Mouse (Mus musculus): ENCODE measurements around the gene Ugt2b5. TPM values are rescaled to one million over a fixed set of nuclear protein-coding genes. Genes with fewer than 3 reads are reported as not detected.

The Ugt2b5 gene
- polyA plus RNA-seq, 1 experiment: 3.0 TPM

DNA sequence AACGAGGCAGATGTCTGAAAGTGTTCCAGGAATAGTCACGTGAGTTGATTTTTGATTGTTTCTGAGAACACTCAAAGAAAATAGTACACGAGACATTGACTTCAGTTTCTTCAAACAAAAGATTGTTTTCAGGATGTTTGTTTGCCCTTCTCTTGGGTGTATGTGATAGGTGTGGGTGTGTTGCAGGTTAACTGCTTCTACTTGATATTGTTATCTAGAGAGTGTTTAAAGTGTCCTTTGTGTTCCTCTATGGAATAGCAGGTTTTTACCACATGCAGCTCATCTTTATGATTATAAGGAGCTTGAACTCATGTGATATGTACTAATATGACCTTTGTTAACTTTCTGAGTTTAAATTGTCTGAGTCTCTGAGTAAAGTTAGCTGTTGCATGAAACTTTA lies 53.8 kb downstream of the Ugt2b5 start:
- Histone ChIP-seq H3K4me3 (replicated peaks; ENCODE audit: control insufficient read depth, low read depth, low read length) (no peak overlapping the region), H3K27ac (ENCODE audit: control insufficient read depth, insufficient read depth, low read depth, low read length, poor library complexity) (no peak overlapping the region), H3K4me1 (ENCODE audit: control insufficient read depth, insufficient read depth, low read length) (no peaks in the 10 kb centered on the region)
- no peak for TF ChIP-seq POLR2A (IDR thresholded peaks at IDR 0.05; ENCODE audit: borderline replicate concordance, control insufficient read depth, low read depth, low read length)
- TF ChIP-seq CTCF (IDR thresholded peaks at IDR 0.05; ENCODE audit: control insufficient read depth, insufficient read depth, low read length): no peak
- 67% methylated on average over 3 of the region's 3 CpGs for WGBS

Other genes with a start within 250 kb of the Ugt2b5 start
- 0.34 and 1.4 TPM in 2 replicates for gene Ugt2b34, start 233.4 kb downstream of the Ugt2b5 start, polyA plus RNA-seq (2011; ENCODE audit: insufficient read depth, insufficient read length, low replicate concordance, missing spikeins)
- 1.4 TPM in 1 of 2 replicates, not detected in the other for gene Ugt2b1, start 213.8 kb downstream of the Ugt2b5 start, polyA plus RNA-seq (2011; ENCODE audit: insufficient read depth, insufficient read length, low replicate concordance, missing spikeins)
- gene Ugt2b35, start 139.5 kb downstream of the Ugt2b5 start, polyA plus RNA-seq (2011; ENCODE audit: insufficient read depth, insufficient read length, low replicate concordance, missing spikeins): 0.75 TPM in 1 of 2 replicates, not detected in the other
- gene Ugt2b36, start 47.8 kb downstream of the Ugt2b5 start, polyA plus RNA-seq (2011; ENCODE audit: insufficient read depth, insufficient read length, low replicate concordance, missing spikeins): 1.0 TPM in 1 of 2 replicates, not detected in the other
- gene Ugt2b37, start 114.5 kb upstream of the Ugt2b5 start, polyA plus RNA-seq (2011; ENCODE audit: insufficient read depth, insufficient read length, low replicate concordance, missing spikeins): not detected in 2 replicates
- not detected in 2 replicates for gene Ugt2a3, start 196.9 kb upstream of the Ugt2b5 start, polyA plus RNA-seq (2011; ENCODE audit: insufficient read depth, insufficient read length, low replicate concordance, missing spikeins)

All from bone marrow, adult 2 months (tissue).